Mouse (Mus musculus): ENCODE measurements around the gene Gkap1. TPM values are rescaled to one million over a fixed set of nuclear protein-coding genes. Genes with fewer than 3 reads are reported as not detected.

Gkap1 gene
- polyA plus RNA-seq, 1 experiment = 28.0 TPM

- peak in 1 of 2 experiments; percentile 2 for DNase-seq (ENCODE audit: extremely low spot score in 1 of 2, low spot score in 1 of 2)
Observed at GRCm38 (mm10) chr13:58273411-58274258, 1.9 kb downstream of the Gkap1 start.

- DNase-seq (ENCODE audit: extremely low spot score in 1 of 2, low spot score in 1 of 2) = no peak
Observed at GRCm38 (mm10) chr13:58266864-58267263, 8.6 kb downstream of the Gkap1 start.

- no peak for DNase-seq (ENCODE audit: extremely low spot score in 1 of 2, low spot score in 1 of 2)
Observed at GRCm38 (mm10) chr13:58263546-58263945, 12.0 kb downstream of the Gkap1 start.

- no peak for DNase-seq (ENCODE audit: extremely low spot score in 1 of 2, low spot score in 1 of 2)
Observed at GRCm38 (mm10) chr13:58261674-58262073, 13.8 kb downstream of the Gkap1 start.

- DNase-seq (ENCODE audit: extremely low spot score in 1 of 2, low spot score in 1 of 2) = no peak
Observed at GRCm38 (mm10) chr13:58253268-58253667, 22.2 kb downstream of the Gkap1 start.

- no peak for DNase-seq (ENCODE audit: extremely low spot score in 1 of 2, low spot score in 1 of 2)
Observed at GRCm38 (mm10) chr13:58248957-58249356, 26.5 kb downstream of the Gkap1 start.

GRCm38 (mm10) chr13:58236536-58236935 lies 39.0 kb downstream of the Gkap1 start:
- no peak for DNase-seq (ENCODE audit: extremely low spot score in 1 of 2, low spot score in 1 of 2)

GRCm38 (mm10) chr13:58232611-58233010 lies 42.9 kb downstream of the Gkap1 start:
- peak in 1 of 2 experiments; percentile 48 for DNase-seq (ENCODE audit: extremely low spot score in 1 of 2, low spot score in 1 of 2)

GRCm38 (mm10) chr13:58232070-58232469 lies 43.4 kb downstream of the Gkap1 start:
- no peak for DNase-seq (ENCODE audit: extremely low spot score in 1 of 2, low spot score in 1 of 2)

- DNase-seq (ENCODE audit: extremely low spot score in 1 of 2, low spot score in 1 of 2) = no peak
Observed at GRCm38 (mm10) chr13:58228624-58229023, 46.9 kb downstream of the Gkap1 start.

GRCm38 (mm10) chr13:58225694-58226093 lies 49.8 kb downstream of the Gkap1 start:
- no peak for DNase-seq (ENCODE audit: extremely low spot score in 1 of 2, low spot score in 1 of 2)

- DNase-seq (ENCODE audit: extremely low spot score in 1 of 2, low spot score in 1 of 2) = no peak
Observed at GRCm38 (mm10) chr13:58220206-58220605, 55.3 kb downstream of the Gkap1 start.

GRCm38 (mm10) chr13:58217536-58217935 lies 58.0 kb downstream of the Gkap1 start:
- DNase-seq (ENCODE audit: extremely low spot score in 1 of 2, low spot score in 1 of 2) = no peak

- DNase-seq (ENCODE audit: extremely low spot score in 1 of 2, low spot score in 1 of 2) = no peak
Observed at GRCm38 (mm10) chr13:58216395-58216794, 59.1 kb downstream of the Gkap1 start.

GRCm38 (mm10) chr13:58215592-58216341 lies 59.7 kb downstream of the Gkap1 start, which contains the start of gene Ubqln1:
Ubqln1 (minus strand) TSS chr13:58215653.
- peak; percentile 69 to 89 for DNase-seq (ENCODE audit: extremely low spot score in 1 of 2, low spot score in 1 of 2)

- no peak for DNase-seq (ENCODE audit: extremely low spot score in 1 of 2, low spot score in 1 of 2)
Observed at GRCm38 (mm10) chr13:58215253-58215591, 60.3 kb downstream of the Gkap1 start.

- no peak for DNase-seq (ENCODE audit: extremely low spot score in 1 of 2, low spot score in 1 of 2)
Observed at GRCm38 (mm10) chr13:58214346-58215252, 60.9 kb downstream of the Gkap1 start.

- DNase-seq (ENCODE audit: extremely low spot score in 1 of 2, low spot score in 1 of 2) = no peak
Observed at GRCm38 (mm10) chr13:58213801-58214200, 61.7 kb downstream of the Gkap1 start.

GRCm38 (mm10) chr13:58212530-58212929 lies 63.0 kb downstream of the Gkap1 start:
- no peak for DNase-seq (ENCODE audit: extremely low spot score in 1 of 2, low spot score in 1 of 2)

- no peak for DNase-seq (ENCODE audit: extremely low spot score in 1 of 2, low spot score in 1 of 2)
Observed at GRCm38 (mm10) chr13:58210441-58210840, 65.1 kb downstream of the Gkap1 start.

GRCm38 (mm10) chr13:58206084-58206483 lies 69.4 kb downstream of the Gkap1 start:
- DNase-seq (ENCODE audit: extremely low spot score in 1 of 2, low spot score in 1 of 2) = no peak

Measured in frontal cortex, adult 2 months (tissue).